Mouse (Mus musculus) gastrocnemius, adult 18-20 months (tissue): ENCODE measurements around the gene Rngtt. TPM values are rescaled to one million over a fixed set of nuclear protein-coding genes. Genes with fewer than 3 reads are reported as not detected.
A peak's percentile ranks its signal among the peaks of the same experiment; 100 is the strongest.
"Not testable (repeated sequence)": the region's sequence is repeated elsewhere in the genome, so short reads cannot be mapped to it uniquely, and the experiment has no call there.

Source experiments
- DNase-seq: peaks from one replicate; pipeline ENCODE4 v3.0.0; 2021; ENCODE audit warnings: low spot score
- total RNA-seq, 2 experiments: library from RNA; stranded (reverse); gene quantifications; 2 replicates each; pipeline ENCODE4 v1.2.3; 2021

Gene Rngtt
- total RNA-seq, 2 experiments from 2014 or later = 7.0 to 7.7 TPM

DNA sequence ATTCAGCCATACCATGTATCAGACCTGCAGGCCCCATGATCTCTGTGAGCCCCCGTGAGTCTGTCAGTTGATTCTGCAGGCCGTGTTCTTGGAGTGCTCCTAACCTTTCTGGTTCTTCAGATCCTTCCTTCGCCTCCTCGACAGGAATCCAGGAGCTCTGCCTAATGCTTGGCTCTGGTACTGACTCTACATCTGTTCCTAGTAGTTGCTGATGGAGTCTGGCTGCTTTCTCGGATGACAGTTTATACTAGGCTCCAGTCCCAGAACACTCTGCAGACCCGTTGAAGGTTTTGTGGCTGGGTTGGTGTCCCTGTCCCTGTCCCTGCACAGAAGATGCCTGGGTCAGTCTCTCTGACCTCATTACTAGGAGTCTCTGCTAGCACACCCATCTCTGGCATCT lies 131.8 kb downstream of the Rngtt start:
- peak; percentile 45 for DNase-seq

- DNase-seq = no peak
These were observed 136.2 kb downstream of the Rngtt start for GRCm38 (mm10) chr4:33446265-33446664.

DNA sequence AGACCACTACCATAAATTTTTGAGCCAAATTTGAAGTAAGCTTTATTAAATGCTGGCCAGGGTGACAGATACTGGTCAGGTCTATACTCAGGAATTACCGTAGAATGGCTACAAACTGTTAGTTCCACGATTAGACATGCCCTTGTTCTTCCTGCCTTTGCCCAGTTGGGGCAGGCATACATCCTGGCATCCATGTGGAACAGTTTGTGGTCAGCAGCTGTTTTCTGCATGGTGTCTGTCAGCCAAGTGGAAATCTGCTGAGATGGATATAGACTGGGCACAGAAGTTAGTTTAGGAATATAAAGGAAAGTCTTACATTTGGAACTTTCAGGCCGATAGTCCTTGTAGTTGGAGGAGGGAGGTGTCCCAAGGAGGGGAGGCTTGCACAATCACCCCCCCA lies 136.8 kb downstream of the Rngtt start:
- DNase-seq = no peak

GRCm38 (mm10) chr4:33450356-33450755 lies 140.2 kb downstream of the Rngtt start:
- not testable (repeated sequence) for DNase-seq

DNA sequence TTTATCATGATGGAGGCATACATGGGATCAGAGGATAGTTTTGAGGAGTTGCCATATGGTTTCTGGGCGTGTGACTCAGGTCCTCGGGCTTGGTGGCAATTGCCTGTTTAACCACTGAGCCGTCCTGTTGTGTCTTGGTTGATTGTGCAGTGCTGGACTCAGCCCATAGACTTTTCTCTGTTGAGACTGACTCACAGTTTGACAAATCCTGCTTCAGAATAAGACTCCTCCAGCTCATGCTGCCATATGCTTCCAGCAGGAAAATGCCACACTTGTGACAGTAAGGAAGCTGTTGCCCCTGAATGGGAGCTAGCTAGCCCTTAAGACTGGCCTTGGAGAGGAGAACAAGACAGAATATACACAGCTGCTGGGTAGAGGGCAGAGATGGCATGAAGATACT lies 149.7 kb downstream of the Rngtt start:
- DNase-seq = no peak

- no peak for DNase-seq
These were observed 154.3 kb downstream of the Rngtt start for GRCm38 (mm10) chr4:33464432-33464831.

- DNase-seq = peak; percentile 13
These were observed 155.8 kb downstream of the Rngtt start for GRCm38 (mm10) chr4:33465871-33466270.

- DNase-seq = peak; percentile 11
These were observed 156.9 kb downstream of the Rngtt start for GRCm38 (mm10) chr4:33466970-33467399.

GRCm38 (mm10) chr4:33467627-33468026 lies 157.5 kb downstream of the Rngtt start:
- DNase-seq = no peak

DNA sequence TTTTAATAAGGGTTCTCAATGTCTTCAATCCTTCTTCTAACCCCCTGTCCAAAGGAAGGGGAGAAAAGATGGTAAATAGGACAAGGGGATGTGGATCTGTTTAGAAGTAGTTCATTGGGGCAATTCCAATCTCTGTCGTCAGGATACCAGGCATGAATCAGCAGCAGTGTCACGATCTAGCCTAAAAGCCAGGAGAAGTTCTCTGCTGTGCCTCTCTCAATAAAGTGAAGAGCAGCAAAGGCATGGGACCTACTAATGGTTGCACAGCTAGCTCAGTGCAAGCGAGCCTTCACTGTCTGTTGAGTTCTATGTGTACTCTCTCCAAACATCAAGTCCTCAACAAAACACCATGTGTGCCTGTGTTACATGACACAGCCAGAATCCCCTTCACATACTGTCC lies 158.0 kb downstream of the Rngtt start:
- no peak for DNase-seq

- no peak for DNase-seq
These were observed 160.7 kb downstream of the Rngtt start for GRCm38 (mm10) chr4:33470671-33471302.

- no peak for DNase-seq
These were observed 168.1 kb downstream of the Rngtt start for GRCm38 (mm10) chr4:33478011-33478785.

DNA sequence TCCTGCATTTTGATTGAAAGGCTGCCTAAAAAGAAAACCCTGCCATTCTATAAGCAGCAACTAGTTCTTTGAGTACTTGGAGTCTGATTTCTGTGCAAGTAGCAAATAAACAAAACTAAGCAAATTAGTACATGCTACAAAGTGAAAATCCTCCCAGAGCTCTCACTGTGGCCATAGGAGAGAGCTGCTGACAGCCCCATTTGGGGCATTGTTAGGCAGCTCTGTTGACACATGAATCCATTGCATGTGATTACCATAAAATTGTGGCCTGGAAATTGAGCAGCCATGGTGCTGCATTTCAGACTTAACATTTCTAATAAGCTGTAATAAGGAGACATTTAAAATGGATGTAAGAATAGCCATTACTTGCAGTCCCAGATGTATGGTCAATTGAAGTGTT lies 171.6 kb downstream of the Rngtt start:
- DNase-seq = no peak

DNA sequence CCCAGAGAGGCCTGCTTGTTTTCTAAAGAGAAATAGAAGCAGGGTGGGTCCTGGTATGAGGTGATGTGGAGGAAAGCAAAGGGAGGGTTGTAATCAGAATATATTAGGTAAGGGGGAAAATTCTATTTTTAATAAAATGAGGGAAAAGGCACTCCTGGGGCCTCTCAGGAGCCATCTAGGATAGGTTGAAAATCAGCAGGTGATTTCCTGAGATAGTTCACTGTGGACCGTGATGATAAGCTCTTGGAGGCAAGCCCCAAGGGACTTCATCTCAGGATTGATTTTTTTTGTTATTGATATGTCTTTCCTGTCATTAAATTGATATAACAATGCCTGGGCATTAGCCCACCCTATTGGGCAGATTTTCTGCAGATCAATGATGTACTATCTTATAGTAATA lies 175.9 kb downstream of the Rngtt start:
- DNase-seq = no peak

GRCm38 (mm10) chr4:33491108-33491507 lies 181.0 kb downstream of the Rngtt start:
- DNase-seq = no peak

GRCm38 (mm10) chr4:33494377-33494776 lies 184.3 kb downstream of the Rngtt start:
- DNase-seq = no peak

DNA sequence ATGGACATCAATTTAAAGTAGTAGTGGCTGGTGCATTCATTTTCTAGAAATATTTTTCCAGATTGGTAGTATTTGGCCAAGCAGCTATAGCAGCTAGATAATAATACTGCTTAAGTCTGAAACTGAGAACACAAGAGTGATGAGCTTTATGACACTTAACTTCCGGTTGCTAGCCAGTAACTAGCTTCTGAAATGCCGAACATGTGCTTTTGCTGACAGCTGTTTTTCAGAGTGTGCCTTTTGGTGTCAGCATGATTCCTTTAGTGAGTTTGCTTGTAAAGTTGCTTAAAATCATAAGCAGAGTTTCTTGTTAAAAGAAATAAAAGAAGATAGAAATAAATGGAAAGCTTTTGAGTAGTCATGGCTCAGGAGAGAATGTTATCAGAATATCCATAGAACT lies 186.9 kb downstream of the Rngtt start:
- DNase-seq = no peak

- DNase-seq = no peak
These were observed 187.5 kb downstream of the Rngtt start for GRCm38 (mm10) chr4:33497657-33498056.

GRCm38 (mm10) chr4:33498160-33498874 lies 188.2 kb downstream of the Rngtt start:
- no peak for DNase-seq

DNA sequence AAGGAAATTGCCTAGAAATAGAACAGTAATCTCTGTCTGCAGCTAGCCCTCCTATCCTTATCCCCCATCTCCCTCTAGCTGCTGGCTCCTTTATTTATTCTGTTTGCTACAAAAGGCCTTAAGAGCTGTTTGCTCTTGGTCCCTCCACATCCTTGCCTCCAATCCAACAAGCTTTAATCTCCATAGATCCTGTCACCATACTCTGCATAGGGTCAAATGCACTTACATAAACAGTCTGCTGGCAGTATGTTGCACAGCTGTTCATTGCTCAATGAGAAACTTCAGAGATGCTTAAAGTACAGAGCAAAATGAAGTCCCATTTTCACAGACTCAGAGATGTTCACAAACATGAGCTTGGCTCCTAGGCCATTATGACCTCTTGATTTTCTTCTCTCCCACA lies 196.5 kb downstream of the Rngtt start:
- DNase-seq = no peak

DNA sequence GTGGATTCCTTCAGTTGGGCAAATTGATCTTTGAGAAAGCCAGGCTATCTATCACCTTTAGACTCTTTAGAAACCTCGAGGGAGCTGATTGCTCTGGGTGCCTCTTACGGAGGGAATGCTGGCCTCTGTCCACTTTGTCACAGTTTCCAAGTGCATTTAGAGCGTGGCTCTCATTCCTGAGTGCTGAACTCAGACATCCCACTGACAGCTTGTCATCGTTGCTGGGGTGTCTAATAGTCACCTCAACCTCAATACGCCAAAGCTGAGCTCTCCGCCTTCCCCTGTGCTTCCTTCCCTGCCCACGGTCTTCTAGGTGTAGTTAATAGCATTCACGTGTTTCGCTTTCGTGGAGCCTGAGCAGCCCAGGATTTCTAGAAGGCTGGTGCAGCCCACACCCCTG lies 200.4 kb downstream of the Rngtt start:
- DNase-seq = no peak

GRCm38 (mm10) chr4:33513421-33513820 lies 203.3 kb downstream of the Rngtt start:
- no peak for DNase-seq
